Mouse (Mus musculus): ENCODE results near the gene Rap1gds1.

DNA sequence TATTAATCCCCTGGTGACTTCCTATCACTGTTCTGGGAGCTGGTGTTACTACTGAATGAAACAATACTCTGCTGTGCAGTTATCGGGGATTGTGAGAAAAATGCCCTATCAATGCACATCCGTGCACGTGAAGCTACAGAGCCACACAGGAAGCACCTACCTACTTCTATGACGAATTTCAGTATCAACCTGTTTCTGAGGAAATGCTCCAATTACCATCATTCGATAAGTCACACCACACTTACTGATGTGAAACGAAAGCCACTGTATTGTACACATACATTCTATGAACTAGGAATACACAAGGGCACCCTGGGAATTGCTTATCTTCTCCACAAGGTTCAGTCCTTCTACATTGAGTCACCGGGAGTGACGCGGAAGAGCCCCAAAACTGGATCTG is 10.9 kb downstream of the Rap1gds1 start:
- TF ChIP-seq CTCF (IDR thresholded peaks at IDR 0.05; ENCODE audit: borderline replicate concordance, extremely low read depth, insufficient read depth, insufficient read length) (no peak), POLR2A (IDR thresholded peaks at IDR 0.05; ENCODE audit: borderline replicate concordance, extremely low read depth, insufficient read depth, insufficient read length, poor library complexity, severe bottlenecking) (no peak)

Data from brain, embryonic 14.5 days (tissue).